Mouse (Mus musculus): Measurements from ENCODE around the gene Itsn2. TPM values are rescaled to one million over a fixed set of nuclear protein-coding genes. Genes with fewer than 3 reads are reported as not detected.
"Not testable (repeated sequence)": the region's sequence is repeated elsewhere in the genome, so short reads cannot be mapped to it uniquely, and the experiment has no call there.

The Itsn2 gene
- polyA plus RNA-seq, 1 experiment = 31.3 TPM

GRCm38 (mm10) chr12:4598666-4599428 lies 6.4 kb downstream of the Itsn2 start:
- no peak for DNase-seq (ENCODE audit: low read depth)

GRCm38 (mm10) chr12:4599713-4600112 lies 7.3 kb downstream of the Itsn2 start:
- DNase-seq (ENCODE audit: low read depth) = no peak

GRCm38 (mm10) chr12:4606625-4607024 lies 14.2 kb downstream of the Itsn2 start:
- no peak for DNase-seq (ENCODE audit: low read depth)

- no peak for DNase-seq (ENCODE audit: low read depth)
These were observed 22.3 kb downstream of the Itsn2 start for GRCm38 (mm10) chr12:4614722-4615121.

GRCm38 (mm10) chr12:4624201-4624600 lies 31.8 kb downstream of the Itsn2 start:
- DNase-seq (ENCODE audit: low read depth) = no peak

GRCm38 (mm10) chr12:4632957-4633356 lies 40.5 kb downstream of the Itsn2 start:
- DNase-seq (ENCODE audit: low read depth) = no peak

- no peak for DNase-seq (ENCODE audit: low read depth)
These were observed 46.0 kb downstream of the Itsn2 start for GRCm38 (mm10) chr12:4638438-4638837.

- no peak for DNase-seq (ENCODE audit: low read depth)
These were observed 48.3 kb downstream of the Itsn2 start for GRCm38 (mm10) chr12:4640737-4641136.

- no peak for DNase-seq (ENCODE audit: low read depth)
These were observed 64.4 kb downstream of the Itsn2 start for GRCm38 (mm10) chr12:4656813-4657212.

GRCm38 (mm10) chr12:4664929-4665674 lies 72.7 kb downstream of the Itsn2 start:
- DNase-seq (ENCODE audit: low read depth) = no peak

- no peak for DNase-seq (ENCODE audit: low read depth)
These were observed 73.2 kb downstream of the Itsn2 start for GRCm38 (mm10) chr12:4665675-4666037.

- no peak for DNase-seq (ENCODE audit: low read depth)
These were observed 83.9 kb downstream of the Itsn2 start for GRCm38 (mm10) chr12:4676336-4676735.

GRCm38 (mm10) chr12:4679971-4680370 lies 87.5 kb downstream of the Itsn2 start:
- DNase-seq (ENCODE audit: low read depth) = no peak

- no peak for DNase-seq (ENCODE audit: low read depth)
These were observed 93.0 kb downstream of the Itsn2 start for GRCm38 (mm10) chr12:4685441-4685840.

- DNase-seq (ENCODE audit: low read depth) = no peak
These were observed 95.9 kb downstream of the Itsn2 start for GRCm38 (mm10) chr12:4688386-4688785.

- DNase-seq (ENCODE audit: low read depth) = no peak
These were observed 96.9 kb downstream of the Itsn2 start for GRCm38 (mm10) chr12:4689341-4689740.

- no peak for DNase-seq (ENCODE audit: low read depth)
These were observed 98.8 kb downstream of the Itsn2 start for GRCm38 (mm10) chr12:4691193-4691592.

GRCm38 (mm10) chr12:4694534-4694933 lies 102.1 kb downstream of the Itsn2 start:
- no peak for DNase-seq (ENCODE audit: low read depth)

GRCm38 (mm10) chr12:4705626-4706025 lies 113.2 kb downstream of the Itsn2 start:
- DNase-seq (ENCODE audit: low read depth) = not testable (repeated sequence)

- no peak for DNase-seq (ENCODE audit: low read depth)
These were observed 113.7 kb downstream of the Itsn2 start for GRCm38 (mm10) chr12:4706175-4706574.

GRCm38 (mm10) chr12:4706901-4707300 lies 114.5 kb downstream of the Itsn2 start:
- DNase-seq (ENCODE audit: low read depth) = no peak

GRCm38 (mm10) chr12:4707488-4708017 lies 115.1 kb downstream of the Itsn2 start:
- DNase-seq (ENCODE audit: low read depth) = no peak

- no peak for DNase-seq (ENCODE audit: low read depth)
These were observed 115.9 kb downstream of the Itsn2 start for GRCm38 (mm10) chr12:4708296-4708695.
